Mouse (Mus musculus): ENCODE data around the gene Gm45213.

DNA sequence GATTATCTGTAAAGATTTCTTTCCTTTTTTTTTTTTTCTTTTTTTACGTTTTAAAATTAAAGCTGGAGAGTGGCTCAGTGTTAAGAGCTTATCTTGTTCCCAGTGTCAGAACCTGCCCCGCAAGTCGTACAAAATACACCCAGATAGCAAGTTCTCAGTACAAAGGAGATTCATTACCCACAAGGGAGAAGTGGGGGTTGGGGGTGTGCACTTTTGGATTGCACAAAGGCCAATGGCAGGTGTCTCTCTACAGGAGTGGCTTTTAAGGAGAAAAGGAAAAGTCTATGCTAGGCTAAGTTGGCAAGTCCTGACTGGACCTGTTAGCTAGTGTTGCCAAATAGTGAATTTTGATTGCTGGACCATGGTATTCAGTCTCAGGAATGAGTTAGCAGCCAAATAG is 41.6 kb upstream of the Gm45213 start:
- no peak for TF ChIP-seq CTCF (IDR thresholded peaks at IDR 0.05; ENCODE audit: borderline replicate concordance, insufficient read depth, low read length)
- TF ChIP-seq POLR2A (IDR thresholded peaks at IDR 0.05; ENCODE audit: low read depth, low read length) = no peak

Data from embryonic fibroblast, embryonic 13.5 days (primary cell).